Mouse (Mus musculus) lung, postnatal 0 days (tissue): Measurements from ENCODE around the gene Enpp3.

ENCODE experiments used
- CTCF ChIP-seq: IDR thresholded peaks from 2 replicates; pipeline ENCODE4 v1.5.1; 2016; ENCODE audit warnings: antibody characterized with exemption, mild to moderate bottlenecking
- EP300 ChIP-seq: IDR thresholded peaks from 2 replicates; pipeline ENCODE4 v1.6.1; 2016; ENCODE audit warnings: antibody characterized with exemption, mild to moderate bottlenecking, control low read depth

GRCm38 (mm10) chr10:24864434-24864833 is 21.8 kb upstream of the Enpp3 start:
- TF ChIP-seq CTCF (no peak), EP300 (no peak)
